Mouse (Mus musculus) heart, adult 2 months (tissue): ENCODE measurements around the gene Zfp952.

Source experiments
- CTCF ChIP-seq: fragments of 200-600 bp; IDR thresholded peaks from 2 replicates; pipeline ENCODE4 v1.8.1; 2022; ENCODE audit warnings: antibody characterized with exemption, mild to moderate bottlenecking, moderate library complexity
- EP300 ChIP-seq: fragments of 200-500 bp; IDR thresholded peaks from 2 replicates; pipeline ENCODE4 v1.6.1; 2011; ENCODE audit warnings: low read depth, low read length, control low read depth; ENCODE audit not compliant: insufficient read depth
- POLR2A ChIP-seq: fragments of 200-500 bp; IDR thresholded peaks from 2 replicates; pipeline ENCODE4 v1.6.1; 2011; ENCODE audit warnings: mild to moderate bottlenecking, low read depth, low read length, control low read depth; ENCODE audit not compliant: insufficient read depth

DNA sequence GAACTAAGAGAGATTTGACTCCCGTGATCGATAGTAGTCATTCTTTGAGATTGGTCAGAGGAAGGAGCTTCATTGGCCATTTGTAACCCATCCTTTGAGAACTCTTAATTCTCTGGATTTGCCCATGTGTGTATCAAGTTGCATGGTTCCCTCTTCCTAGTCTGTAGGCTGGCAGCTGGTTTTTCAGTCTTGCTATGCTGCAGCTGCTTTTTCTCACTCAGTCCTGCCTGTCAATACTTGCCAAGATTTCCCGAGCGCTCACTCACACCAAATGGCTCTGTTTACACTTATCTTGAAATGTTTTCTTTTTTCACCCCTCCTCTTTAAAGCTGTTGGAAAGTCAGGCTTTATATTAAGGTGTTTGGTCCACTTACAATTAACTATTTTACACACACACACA is 11.6 kb upstream of the Zfp952 start:
- TF ChIP-seq CTCF, result no peak
- no peak for TF ChIP-seq EP300
- no peak for TF ChIP-seq POLR2A
